In the genomic region with DNA sequence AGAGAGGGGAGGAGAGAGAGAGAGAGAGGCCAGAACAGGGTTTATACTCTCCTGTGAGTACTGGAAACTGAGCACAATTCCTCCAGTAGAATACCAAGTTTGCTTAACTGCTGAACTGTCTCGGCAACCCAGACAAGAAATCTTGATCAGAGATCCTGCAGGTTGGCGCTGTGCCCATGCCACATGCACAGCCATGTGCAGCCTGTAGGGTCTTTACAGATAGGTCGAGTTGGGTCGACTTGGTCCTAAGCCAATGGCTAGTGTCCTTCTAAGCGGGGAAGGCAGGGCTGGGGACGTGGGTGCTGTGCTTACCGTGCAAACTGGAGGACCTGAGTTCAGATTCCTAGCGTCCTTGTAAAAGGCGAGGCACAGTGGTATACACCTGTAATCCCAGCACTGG, we compare ENCODE assay signal across 12 mouse cellular contexts. TPM values are rescaled to one million over a fixed set of nuclear protein-coding genes. Genes with fewer than 3 reads are reported as not detected.
A peak's percentile ranks its signal among the peaks of the same experiment; 100 is the strongest.
DNase-seq lines count a peak whose midpoint lies in the region; ATAC-seq and TF ChIP-seq lines count a peak whose summit lies in the region.
"Had no signal": no experiment of that assay in that cellular context is flagged by ENCODE, and none has a peak within 500 bp of the region (broad histone marks: within the 10 kb centered on the region; RNA-seq: fewer than 3 reads in every experiment).

No protein-coding gene starts in this region.

- peaks cover 36% of the 10 kb centered on the region; the same call in 1 of the 2 replicates for H3K4me1 ChIP-seq in kidney, embryonic 14.5 days (ENCODE audit: control insufficient read depth, insufficient read depth, low read length)
- H3K4me1 ChIP-seq in stomach, embryonic 15.5 days: peaks cover 43% of the 10 kb centered on the region
- H3K4me1 ChIP-seq in stomach, postnatal 0 days (replicated peaks; ENCODE audit: control insufficient read depth, insufficient read depth): peaks cover 15% of the 10 kb centered on the region; the same call in 1 of the 2 replicates
- peaks cover 39% of the 10 kb centered on the region for H3K4me1 ChIP-seq in stomach, embryonic 16.5 days (ENCODE audit: control insufficient read depth, insufficient read depth, low read length)

- no peak for TF ChIP-seq CTCF in stomach, postnatal 0 days (IDR thresholded peaks at IDR 0.05; ENCODE audit: low read depth)

- peak overlapping the region; percentile 48; the same call in 1 of the 2 replicates for H3K27ac ChIP-seq in kidney, embryonic 14.5 days (ENCODE audit: low read depth, low read length)
- peak overlapping the region; percentile 41 for H3K27ac ChIP-seq in stomach, embryonic 15.5 days
- no peak overlapping the region for H3K27ac ChIP-seq in stomach, postnatal 0 days (replicated peaks)
- H3K27ac ChIP-seq in stomach, embryonic 16.5 days (ENCODE audit: low read length): peak overlapping the region; percentile 36; the same call in 1 of the 2 replicates

- no peak for ATAC-seq in kidney, embryonic 14.5 days (ENCODE audit: low FRiP score, low TSS enrichment)
- no peak for ATAC-seq in stomach, embryonic 15.5 days (ENCODE audit: insufficient read depth, low FRiP score, low read depth)
- ATAC-seq in stomach, postnatal 0 days (ENCODE audit: low FRiP score, low TSS enrichment): no peak
- ATAC-seq in stomach, embryonic 16.5 days (ENCODE audit: insufficient read depth, low FRiP score): no peak

- WGBS in kidney, embryonic 14.5 days: 83% methylated on average over 9 of the region's 9 CpGs
- 72% methylated on average over 9 of the region's 9 CpGs for WGBS in stomach, embryonic 15.5 days
- WGBS in stomach, postnatal 0 days: 72% methylated on average over 9 of the region's 9 CpGs
- WGBS in stomach, embryonic 16.5 days: 67% methylated on average over 9 of the region's 9 CpGs

- no peak overlapping the region for H3K4me3 ChIP-seq in kidney, embryonic 14.5 days (ENCODE audit: low read length)
- H3K4me3 ChIP-seq in stomach, embryonic 15.5 days (replicated peaks): no peak overlapping the region
- H3K4me3 ChIP-seq in stomach, postnatal 0 days (ENCODE audit: low read depth, low read length): no peak overlapping the region
- no peak overlapping the region for H3K4me3 ChIP-seq in stomach, embryonic 16.5 days (replicated peaks; ENCODE audit: low read length)

- peak; percentile 73 to 74 for DNase-seq in cerebellum, postnatal 10 days
- no peak for DNase-seq in cerebellum, adult 9-11 months
- no peak for DNase-seq in kidney, adult 9 months
- no peak for DNase-seq in stomach, postnatal 0 days (ENCODE audit: low spot score)
- no peak for DNase-seq in lung, postnatal 10 days
- DNase-seq: gastrocnemius, postnatal 36 days; heart, postnatal 14 days; lung, adult 2 months had no signal

- TF ChIP-seq EP300 in stomach, postnatal 0 days (optimal IDR thresholded peaks at IDR 0.05): no peak

- H3K9me3 ChIP-seq in kidney, embryonic 14.5 days (ENCODE audit: control insufficient read depth, low read length): no peaks in the 10 kb centered on the region
- no peaks in the 10 kb centered on the region for H3K9me3 ChIP-seq in stomach, embryonic 15.5 days
- H3K9me3 ChIP-seq in stomach, postnatal 0 days (ENCODE audit: control insufficient read depth, low read length): no peaks in the 10 kb centered on the region
- no peaks in the 10 kb centered on the region for H3K9me3 ChIP-seq in stomach, embryonic 16.5 days (replicated peaks; ENCODE audit: control insufficient read depth, low read length)
- H3K9me3 ChIP-seq: megakaryocyte, embryonic 14.5 days had no signal

- no peaks in the 10 kb centered on the region for H3K27me3 ChIP-seq in kidney, embryonic 14.5 days (ENCODE audit: control insufficient read depth, insufficient read depth, low read length)
- no peaks in the 10 kb centered on the region for H3K27me3 ChIP-seq in stomach, embryonic 15.5 days (replicated peaks)
- no peaks in the 10 kb centered on the region for H3K27me3 ChIP-seq in stomach, postnatal 0 days (ENCODE audit: control insufficient read depth, insufficient read depth, low read length)
- H3K27me3 ChIP-seq in stomach, embryonic 16.5 days (ENCODE audit: control insufficient read depth, insufficient read depth, low read length): no peaks in the 10 kb centered on the region

- no peak overlapping the region for H3K4me2 ChIP-seq in kidney, embryonic 14.5 days (replicated peaks; ENCODE audit: low read depth, low read length)
- no peak overlapping the region for H3K4me2 ChIP-seq in stomach, embryonic 15.5 days
- H3K4me2 ChIP-seq in stomach, postnatal 0 days (replicated peaks; ENCODE audit: low read depth): no peak overlapping the region
- no peak overlapping the region for H3K4me2 ChIP-seq in stomach, embryonic 16.5 days (ENCODE audit: low read depth, low read length)

- H3K36me3 ChIP-seq in kidney, embryonic 14.5 days (ENCODE audit: control insufficient read depth, insufficient read depth, low read length): no peaks in the 10 kb centered on the region
- H3K36me3 ChIP-seq in stomach, embryonic 15.5 days: no peaks in the 10 kb centered on the region
- no peaks in the 10 kb centered on the region for H3K36me3 ChIP-seq in stomach, postnatal 0 days (ENCODE audit: control insufficient read depth, insufficient read depth, low read length)
- no peaks in the 10 kb centered on the region for H3K36me3 ChIP-seq in stomach, embryonic 16.5 days (ENCODE audit: control insufficient read depth, insufficient read depth, low read length)

- no peak overlapping the region for H3K9ac ChIP-seq in kidney, embryonic 14.5 days (ENCODE audit: low read depth, low read length)
- no peak overlapping the region for H3K9ac ChIP-seq in stomach, embryonic 15.5 days
- H3K9ac ChIP-seq in stomach, postnatal 0 days (ENCODE audit: low read length): no peak overlapping the region
- H3K9ac ChIP-seq in stomach, embryonic 16.5 days (ENCODE audit: low read length): no peak overlapping the region

RNA-seq across cellular contexts. Expression of a gene that starts 15.0 kb away (rescaled TPM):
- polyA plus RNA-seq in kidney, embryonic 14.5 days (2014; fragmentation: Nextera tagmentation; extraction: Ambion mirVana): 6.7 and 9.6 TPM in 2 replicates
- 16.0 and 18.5 TPM in 2 replicates for polyA plus RNA-seq in stomach, embryonic 15.5 days (2015; fragmentation: Nextera tagmentation; extraction: Ambion mirVana)
- 13.5 and 15.7 TPM in 2 replicates for polyA plus RNA-seq in stomach, postnatal 0 days (2015; fragmentation: Nextera tagmentation; extraction: Ambion mirVana)
- 16.1 and 17.4 TPM in 2 replicates for polyA plus RNA-seq in stomach, embryonic 16.5 days (2015; fragmentation: Nextera tagmentation; extraction: Ambion mirVana)

RNA-seq across cellular contexts. Expression of a gene that starts 31.3 kb away (rescaled TPM):
- 30.0 and 37.5 TPM in 2 replicates for polyA plus RNA-seq in kidney, embryonic 14.5 days (2014; fragmentation: Nextera tagmentation; extraction: Ambion mirVana)
- polyA plus RNA-seq in stomach, embryonic 15.5 days (2015; fragmentation: Nextera tagmentation; extraction: Ambion mirVana): 31.7 and 34.6 TPM in 2 replicates
- polyA plus RNA-seq in stomach, postnatal 0 days (2015; fragmentation: Nextera tagmentation; extraction: Ambion mirVana): 28.7 and 29.4 TPM in 2 replicates
- 32.1 and 37.1 TPM in 2 replicates for polyA plus RNA-seq in stomach, embryonic 16.5 days (2015; fragmentation: Nextera tagmentation; extraction: Ambion mirVana)

Comparison
In these comparisons a context has a peak if more than half of its experiments do, and no peak if none do; other contexts are left out.
1. DNase-seq: peak in cerebellum, postnatal 10 days (2 of 2); none in cerebellum, adult 9-11 months (single experiment), kidney, adult 9 months (single experiment), stomach, postnatal 0 days (single experiment) and lung, postnatal 10 days (single experiment).